Mouse (Mus musculus): ENCODE data around the gene Wwtr1. TPM values are rescaled to one million over a fixed set of nuclear protein-coding genes. Genes with fewer than 3 reads are reported as not detected.
A peak's percentile ranks its signal among the peaks of the same experiment; 100 is the strongest.

Gene Wwtr1
- total RNA-seq, 2 experiments from 2014 or later, result 20.3 to 22.0 TPM

DNA sequence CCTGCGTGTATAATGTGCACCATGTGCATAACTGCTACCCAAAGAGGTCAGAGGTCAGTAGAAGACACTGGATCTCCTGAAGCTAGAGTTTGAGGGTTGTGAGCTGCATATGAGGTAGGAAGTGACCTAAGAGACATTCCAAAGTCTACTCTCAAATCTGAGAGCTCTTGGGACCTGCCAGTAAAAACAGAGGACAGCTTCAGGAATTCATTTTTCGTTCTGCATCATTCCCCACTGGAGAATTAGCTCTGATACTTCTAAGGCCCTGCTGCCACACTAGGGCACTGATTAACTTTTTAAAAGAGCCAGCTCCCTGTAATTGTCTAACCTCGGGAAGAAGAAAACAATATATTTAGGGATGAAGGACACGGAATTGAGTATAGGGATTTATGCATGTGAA, 53.8 kb downstream of the Wwtr1 start:
- no peak for DNase-seq (ENCODE audit: low spot score in 2 of 2)

GRCm38 (mm10) chr3:57519995-57520394, 55.7 kb downstream of the Wwtr1 start:
- DNase-seq (ENCODE audit: low spot score in 2 of 2), result no peak

GRCm38 (mm10) chr3:57516146-57516545, 59.6 kb downstream of the Wwtr1 start:
- no peak for DNase-seq (ENCODE audit: low spot score in 2 of 2)

DNA sequence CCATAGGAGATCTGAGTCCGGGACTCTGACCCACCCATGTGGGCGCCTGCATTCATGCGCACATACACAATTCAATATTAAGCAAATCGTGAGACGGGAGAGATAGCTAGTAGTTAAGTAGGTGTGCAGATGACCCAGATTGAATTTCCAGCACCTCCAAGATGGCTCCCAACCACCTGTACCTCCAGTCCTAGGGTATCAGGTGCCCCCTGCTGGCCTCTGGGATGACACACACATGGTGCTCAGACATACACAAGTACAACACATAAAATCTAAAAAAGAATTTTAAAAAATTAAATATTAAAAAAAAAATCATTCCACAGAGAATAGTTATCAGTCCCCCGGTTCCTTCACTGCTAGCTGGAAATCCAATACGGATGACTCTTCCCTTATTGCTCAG, 60.7 kb downstream of the Wwtr1 start:
- no peak for DNase-seq (ENCODE audit: low spot score in 2 of 2)

GRCm38 (mm10) chr3:57511816-57512586, 63.7 kb downstream of the Wwtr1 start:
- DNase-seq (ENCODE audit: low spot score in 2 of 2), result peak in 1 of 2 experiments; percentile 16

DNA sequence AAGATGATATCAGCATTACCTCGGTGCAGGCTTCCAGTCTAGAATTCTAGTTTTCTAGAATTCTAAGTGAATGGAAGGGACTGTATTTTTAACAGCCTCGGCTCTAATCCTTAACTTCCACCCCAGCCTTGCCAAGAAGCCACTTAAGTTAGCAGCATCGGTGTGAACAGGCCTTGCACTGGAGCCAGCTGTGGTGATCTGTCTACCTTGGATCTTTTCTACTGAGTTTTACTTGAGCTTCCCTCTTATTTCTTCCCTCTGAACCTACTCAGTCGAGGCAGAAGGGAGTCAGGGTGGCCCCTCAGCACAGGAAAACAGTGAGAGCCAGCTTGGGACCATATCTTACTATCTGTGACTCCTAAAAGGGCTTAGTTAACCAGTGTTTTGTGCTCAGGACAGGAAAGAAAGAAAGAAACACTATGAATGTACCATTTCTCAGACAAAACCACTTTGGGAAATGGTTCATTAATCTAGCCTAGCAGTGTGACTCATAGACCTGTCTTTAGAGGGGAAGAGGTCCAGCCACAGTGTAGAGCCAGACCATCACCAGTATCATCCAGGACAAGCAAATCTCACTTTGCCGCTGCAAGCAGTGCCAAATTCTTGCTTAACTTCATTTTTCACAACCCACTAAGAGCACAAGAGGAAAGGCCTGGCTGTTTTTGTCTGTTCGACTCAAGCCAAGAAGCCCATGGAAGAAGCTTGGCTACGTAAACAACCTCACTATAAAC, 65.6 kb downstream of the Wwtr1 start:
- no peak for DNase-seq (ENCODE audit: low spot score in 2 of 2)

DNA sequence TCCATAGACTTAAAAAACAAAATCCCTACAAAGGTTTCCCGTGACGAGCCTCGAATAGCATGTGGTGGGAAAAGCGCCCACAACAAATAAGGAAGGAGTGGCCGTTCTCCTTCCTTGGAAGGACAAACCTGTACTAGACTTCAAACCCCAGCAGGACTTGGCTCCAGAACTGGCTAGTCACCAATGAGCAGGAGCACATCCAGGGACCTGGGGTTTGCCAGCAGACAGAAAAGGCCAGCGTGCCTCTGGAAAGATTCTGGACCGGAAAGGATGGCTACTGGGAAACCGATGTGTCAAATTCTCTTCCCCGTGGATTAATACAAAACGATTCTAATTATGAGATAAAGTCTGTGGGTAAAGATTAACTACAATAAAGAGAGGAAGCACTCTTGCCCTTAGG, 69.7 kb downstream of the Wwtr1 start:
- DNase-seq (ENCODE audit: low spot score in 2 of 2), result peak in 1 of 2 experiments; percentile 63

DNA sequence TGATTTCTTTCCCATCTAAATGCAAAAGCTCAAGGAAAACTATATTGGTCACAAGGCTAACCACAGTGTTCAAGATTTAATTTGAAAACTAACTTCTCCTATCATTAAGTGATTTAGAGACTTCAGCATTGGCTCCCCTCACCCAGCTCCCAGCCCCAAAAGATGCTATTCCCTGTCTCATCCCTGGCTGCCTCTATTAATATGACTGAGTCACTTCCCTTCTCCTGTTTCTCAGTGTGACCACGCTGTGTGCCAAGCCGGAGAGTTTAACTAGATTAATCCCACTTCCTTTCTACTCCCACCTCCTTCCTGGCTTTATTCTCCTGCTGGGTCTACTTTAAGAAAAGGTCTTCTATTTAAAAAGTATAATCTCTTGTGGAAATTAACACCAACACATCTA, 71.0 kb downstream of the Wwtr1 start:
- DNase-seq (ENCODE audit: low spot score in 2 of 2), result no peak

DNA sequence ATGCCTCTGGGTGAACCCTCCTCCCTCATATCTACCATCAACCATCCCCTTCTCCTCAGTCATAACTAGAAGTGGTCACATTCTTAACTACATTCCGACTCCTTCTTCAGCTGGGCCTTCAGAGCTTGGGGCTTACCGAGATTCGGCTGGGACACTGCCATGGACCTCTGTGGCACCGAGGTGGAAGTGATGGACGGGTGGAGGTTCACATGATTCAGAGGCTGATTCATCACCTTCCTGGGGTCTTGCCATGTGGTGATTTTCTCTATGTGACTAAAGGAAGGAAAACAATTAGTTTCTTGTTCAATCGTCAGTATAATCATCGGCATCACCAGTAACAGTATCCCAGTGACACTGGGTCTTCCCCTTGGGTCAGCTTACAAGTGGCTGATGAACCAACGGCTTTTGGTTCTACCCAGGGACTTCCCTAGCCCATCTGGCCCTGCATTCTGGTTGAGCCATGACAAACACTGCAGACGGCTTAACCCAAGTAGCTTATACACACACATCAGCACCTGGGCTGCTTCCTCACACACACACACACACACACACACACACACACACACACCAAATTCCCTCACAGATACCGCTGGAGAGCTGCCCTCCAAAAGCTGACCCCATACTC, 74.0 kb downstream of the Wwtr1 start:
- DNase-seq (ENCODE audit: low spot score in 2 of 2), result no peak

- no peak for DNase-seq (ENCODE audit: low spot score in 2 of 2)
These were observed 74.9 kb downstream of the Wwtr1 start for GRCm38 (mm10) chr3:57500846-57501245.

GRCm38 (mm10) chr3:57497791-57498190, 77.9 kb downstream of the Wwtr1 start:
- no peak for DNase-seq (ENCODE audit: low spot score in 2 of 2)

DNA sequence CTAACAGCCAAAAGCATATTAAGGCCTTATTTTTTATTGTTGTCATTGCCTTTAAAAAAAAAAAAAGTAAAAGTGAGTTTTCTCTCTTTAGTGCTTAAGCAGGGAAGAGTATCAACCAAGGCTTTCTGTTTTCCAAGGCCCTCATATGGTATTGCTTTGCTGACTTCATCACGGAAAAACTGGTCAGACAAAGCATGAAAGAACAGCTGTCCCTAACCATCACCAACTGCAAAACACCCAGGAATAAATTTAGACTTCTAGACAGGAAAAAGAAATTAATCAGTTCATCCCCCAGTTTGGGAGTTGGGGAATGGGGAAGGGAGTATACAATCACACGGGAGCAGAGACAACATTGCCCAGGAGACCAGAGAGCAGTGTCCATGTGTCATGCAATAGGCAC, 79.3 kb downstream of the Wwtr1 start:
- no peak for DNase-seq (ENCODE audit: low spot score in 2 of 2)

DNA sequence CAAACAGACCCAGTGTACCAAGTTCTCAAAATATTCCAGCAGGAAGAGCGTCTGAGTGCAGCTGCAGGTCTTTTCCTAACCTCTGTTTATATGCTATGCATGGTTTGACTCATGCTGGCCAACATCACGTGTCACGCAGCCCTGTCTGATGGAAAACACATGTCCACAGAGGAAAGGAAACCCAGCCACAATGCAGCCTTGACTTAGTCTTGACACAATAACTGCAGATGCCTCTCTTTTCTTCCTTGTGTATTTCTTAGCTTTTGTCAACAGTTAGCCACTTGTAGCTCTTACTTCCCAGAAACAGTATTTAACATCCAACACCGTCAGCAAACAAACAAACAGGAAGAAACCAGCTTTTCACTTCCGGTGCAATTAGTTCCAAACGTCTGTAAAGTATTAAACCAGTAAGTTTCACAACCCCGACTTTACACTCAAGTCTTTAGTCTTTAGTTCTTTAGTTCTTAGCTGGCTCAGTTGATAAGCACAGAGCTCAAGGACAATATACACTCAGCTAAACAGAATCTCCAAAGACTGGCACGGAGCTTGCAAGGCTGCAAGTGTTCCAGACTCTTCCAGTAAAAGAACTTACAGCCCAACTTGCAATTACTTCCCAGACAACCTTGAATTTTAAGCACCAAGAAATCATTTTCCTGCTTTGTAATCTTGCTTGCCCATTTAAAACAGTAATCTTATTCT, 88.1 kb downstream of the Wwtr1 start:
- DNase-seq (ENCODE audit: low spot score in 2 of 2), result no peak

DNA sequence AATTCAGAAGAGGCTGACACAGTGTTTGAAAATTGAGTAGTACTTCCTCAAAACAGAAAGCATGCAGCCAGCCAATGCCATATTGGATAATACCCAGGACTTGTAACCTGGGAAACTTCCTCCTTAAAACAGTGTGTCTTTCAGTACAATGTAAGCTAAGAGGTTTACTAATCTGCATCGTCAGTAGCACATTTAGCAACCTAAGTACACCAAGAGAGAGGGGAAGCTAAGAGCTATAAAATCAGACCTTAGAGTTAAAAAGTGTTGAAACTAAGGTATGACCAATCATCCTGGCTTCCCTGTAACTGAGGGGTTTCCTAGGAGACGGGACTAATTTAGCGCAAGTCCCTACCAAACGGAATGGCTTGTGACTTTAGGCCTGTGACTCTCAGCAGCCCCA, 89.6 kb downstream of the Wwtr1 start:
- no peak for DNase-seq (ENCODE audit: low spot score in 2 of 2)

DNA sequence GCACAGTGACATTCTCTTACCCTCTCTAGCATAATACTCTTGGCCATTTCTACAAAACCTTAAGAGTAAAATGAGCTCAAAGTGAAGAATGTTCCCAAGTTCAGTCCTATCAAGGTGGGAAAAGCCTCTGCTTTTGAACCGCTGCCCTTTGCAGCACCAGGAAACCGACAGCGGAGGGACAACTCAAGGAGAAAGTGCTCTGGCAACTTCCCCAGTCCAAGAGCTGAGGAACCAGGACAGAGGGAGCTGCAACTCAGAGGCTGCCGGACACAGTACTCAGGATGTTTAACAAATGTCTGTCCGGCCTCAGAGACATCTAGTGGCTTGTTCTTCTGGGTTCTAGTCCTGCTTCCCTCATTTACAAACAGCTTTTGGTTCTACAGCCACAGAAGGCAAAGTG, 93.7 kb downstream of the Wwtr1 start:
- no peak for DNase-seq (ENCODE audit: low spot score in 2 of 2)

DNA sequence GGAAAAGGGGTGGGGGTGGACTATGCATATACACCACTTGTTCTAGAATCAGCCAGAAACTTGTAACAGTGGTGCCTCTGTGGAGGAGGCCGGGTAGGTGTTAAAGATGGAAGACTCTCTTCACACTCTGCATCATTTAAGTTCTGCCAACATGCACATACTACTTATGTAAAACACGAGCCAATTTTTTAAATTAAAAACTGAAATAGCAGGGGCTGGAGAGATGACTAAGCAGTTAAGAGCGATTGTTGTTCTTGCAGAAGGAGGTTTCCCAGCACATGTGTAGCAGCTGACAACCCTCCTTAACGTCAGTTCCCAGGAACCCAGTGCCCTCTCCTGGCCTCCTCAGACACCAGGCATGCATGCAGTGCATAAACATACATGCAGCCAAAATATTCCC, 95.1 kb downstream of the Wwtr1 start:
- no peak for DNase-seq (ENCODE audit: low spot score in 2 of 2)

DNA sequence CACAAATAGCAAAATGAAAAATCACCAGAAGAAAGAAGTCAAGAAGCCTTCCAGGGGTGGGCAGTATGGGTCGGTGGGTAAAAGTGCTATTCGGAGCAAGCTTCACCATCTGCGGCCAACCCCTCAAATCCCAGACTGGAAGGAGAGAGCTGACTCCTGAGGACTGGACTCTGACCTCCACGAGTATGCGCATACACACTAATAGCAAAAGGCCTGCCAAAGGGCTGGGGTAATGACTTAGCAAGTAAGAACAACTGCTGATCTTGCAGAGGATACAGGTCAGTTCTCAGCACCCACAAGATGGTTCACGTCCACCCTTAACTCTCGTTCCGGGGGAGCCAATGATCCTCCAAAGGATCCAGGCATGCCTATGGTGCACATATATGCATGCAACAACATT, 101.3 kb downstream of the Wwtr1 start:
- DNase-seq (ENCODE audit: low spot score in 2 of 2), result no peak

DNA sequence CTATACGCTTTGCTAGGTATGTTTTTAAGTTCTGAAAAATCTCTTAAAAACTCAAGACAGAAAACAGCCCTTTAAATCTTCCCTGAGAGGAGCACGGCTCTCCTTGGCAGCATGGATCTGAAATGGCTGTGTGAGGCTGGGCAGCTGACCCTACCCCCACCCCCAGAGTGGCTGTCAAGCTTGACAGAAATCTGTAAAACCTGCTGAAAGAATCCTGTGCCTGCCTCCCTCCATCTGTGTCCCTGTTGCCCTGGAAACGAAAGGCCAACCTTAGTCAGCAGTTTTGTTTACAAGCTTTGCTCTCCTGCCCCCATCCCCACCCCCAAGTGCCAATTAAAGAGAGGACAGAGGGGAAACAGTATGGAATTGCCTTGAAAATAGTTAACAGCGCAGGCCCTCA, 103.3 kb downstream of the Wwtr1 start:
- DNase-seq (ENCODE audit: low spot score in 2 of 2), result no peak

GRCm38 (mm10) chr3:57470981-57471601, 104.6 kb downstream of the Wwtr1 start:
- peak; percentile 29 to 55 for DNase-seq (ENCODE audit: low spot score in 2 of 2)

DNA sequence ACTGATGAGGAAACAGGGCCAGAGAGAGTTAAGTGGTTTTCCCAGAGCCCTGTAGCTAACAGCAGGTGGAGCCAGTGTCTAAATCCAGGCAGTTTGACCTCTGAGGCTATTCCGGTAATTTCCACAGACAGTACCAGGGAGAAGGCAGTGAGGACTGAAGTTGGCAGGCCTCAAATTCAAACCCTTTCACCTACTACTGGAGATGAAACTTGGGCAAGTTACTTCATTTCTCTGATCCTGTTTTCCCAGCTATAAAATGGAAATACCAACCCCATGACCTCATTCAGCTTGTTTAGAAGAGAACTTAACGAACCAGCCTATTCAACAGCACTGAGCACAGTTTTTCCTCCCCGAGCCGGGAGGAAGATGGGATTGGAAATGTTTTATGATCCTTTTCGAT, 105.4 kb downstream of the Wwtr1 start:
- DNase-seq (ENCODE audit: low spot score in 2 of 2), result peak; percentile 43 to 61

DNA sequence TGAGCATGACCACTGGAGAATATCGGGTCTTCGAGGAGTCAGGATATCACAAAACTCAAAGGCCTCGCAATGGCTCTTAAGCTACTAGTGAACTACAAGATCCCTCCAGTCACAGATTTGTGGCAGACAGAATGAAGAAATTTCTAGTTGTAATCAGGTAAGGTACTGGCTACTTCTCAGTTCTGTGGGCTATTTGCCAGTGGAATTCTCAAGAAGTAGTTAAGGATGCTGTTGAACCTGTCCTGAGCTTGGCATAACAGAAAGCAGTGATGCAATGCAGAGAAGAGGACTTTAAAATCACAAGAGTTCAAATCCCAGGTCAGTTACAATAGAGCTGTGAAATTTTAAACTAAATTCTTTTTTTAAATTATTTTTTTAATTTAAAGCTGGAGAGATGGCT, 106.4 kb downstream of the Wwtr1 start:
- DNase-seq (ENCODE audit: low spot score in 2 of 2), result no peak

All from layer of hippocampus, postnatal 14 days (tissue).